Mouse (Mus musculus) cerebellum, postnatal 4 days (tissue): Measurements from ENCODE around the gene Dcx.

Source experiments
- DNase-seq, 2 experiments: peaks; one replicate each; pipeline ENCODE4 v3.0.0; 2022; ENCODE audit warnings: low spot score in 2 of 2, mixed read lengths in 1 of 2

The Dcx gene

DNA sequence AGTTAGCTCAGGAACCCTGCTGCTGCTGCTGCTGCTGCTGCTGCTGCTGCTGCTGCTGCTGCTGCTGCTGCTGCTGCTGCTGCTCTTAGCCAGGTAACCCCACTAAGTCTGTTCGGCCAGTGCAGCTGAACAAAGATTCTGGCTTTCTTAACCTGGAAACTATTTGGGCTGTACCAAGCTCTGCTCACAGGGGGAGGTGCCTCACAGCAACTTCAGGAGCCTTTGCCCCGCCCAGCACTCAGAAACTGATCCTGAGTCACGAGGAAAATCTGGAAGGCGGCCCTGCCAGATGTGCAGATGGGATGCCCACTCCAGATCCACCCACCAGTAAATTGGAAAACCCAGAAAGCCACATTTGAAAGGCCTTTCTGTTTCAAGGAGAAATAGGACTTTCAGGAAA, 105.9 kb downstream of the Dcx start, which contains the start of gene Capn6:
Gene Capn6, minus strand, starts transcription at position 203 of the 400 bp plus-strand sequence.
- no peak for DNase-seq

DNA sequence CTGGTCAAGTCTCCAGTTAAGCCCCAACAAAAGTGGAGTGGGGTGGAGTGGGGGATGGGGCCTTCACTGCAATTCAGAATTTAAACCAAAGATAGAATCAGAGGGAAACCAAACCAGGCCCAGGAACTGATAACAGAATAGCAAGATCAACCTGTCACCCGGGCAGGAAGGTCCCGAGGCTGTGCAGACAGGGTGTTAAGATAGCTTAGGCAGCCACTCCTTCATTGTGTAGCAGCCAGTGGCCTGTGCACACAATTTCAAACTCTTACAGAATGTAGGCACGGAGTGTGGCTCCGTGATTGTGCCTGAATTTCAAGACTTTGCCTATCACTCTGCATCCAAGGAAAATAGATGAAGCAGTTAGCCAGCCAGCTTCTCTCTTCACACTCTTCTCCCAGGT, 106.6 kb downstream of the Dcx start:
- no peak for DNase-seq

DNA sequence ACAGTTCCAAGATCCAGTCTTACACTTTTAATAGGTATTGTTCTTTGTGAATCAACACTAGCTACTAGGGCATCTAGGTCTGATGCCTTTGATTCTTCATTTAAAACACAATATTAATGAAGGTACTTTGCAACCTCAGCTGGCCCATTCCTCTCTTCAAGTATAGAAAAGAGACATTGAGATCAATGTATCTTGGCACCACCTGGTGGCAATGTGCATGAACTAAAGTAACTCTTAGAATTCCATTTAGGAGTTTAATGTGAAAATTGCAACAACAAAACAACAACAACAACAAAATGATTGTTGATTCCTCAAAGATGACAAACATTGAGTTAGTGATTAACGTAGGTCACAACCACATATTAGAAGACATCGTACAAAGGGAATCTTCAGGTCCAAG, 114.2 kb downstream of the Dcx start:
- no peak for DNase-seq

DNA sequence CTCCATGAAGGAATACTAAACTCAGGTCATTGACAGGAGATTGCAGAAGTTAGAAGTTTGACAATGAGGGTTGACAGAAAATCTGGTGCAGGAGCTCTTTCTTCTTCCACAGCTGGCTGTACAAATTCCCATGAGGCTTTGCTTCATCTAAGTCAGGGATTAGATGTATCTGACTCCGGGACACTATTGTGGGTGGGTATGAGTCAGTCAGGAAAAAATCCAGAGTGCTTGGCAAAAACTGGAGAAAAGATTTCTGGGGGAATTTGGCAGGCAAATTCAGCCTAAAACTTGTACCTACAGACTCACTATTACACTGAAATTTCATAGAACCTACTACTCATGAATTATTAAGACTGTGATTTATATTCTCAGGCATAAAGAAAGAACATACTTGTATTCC, 117.2 kb downstream of the Dcx start:
- no peak for DNase-seq
